In the genomic region with DNA sequence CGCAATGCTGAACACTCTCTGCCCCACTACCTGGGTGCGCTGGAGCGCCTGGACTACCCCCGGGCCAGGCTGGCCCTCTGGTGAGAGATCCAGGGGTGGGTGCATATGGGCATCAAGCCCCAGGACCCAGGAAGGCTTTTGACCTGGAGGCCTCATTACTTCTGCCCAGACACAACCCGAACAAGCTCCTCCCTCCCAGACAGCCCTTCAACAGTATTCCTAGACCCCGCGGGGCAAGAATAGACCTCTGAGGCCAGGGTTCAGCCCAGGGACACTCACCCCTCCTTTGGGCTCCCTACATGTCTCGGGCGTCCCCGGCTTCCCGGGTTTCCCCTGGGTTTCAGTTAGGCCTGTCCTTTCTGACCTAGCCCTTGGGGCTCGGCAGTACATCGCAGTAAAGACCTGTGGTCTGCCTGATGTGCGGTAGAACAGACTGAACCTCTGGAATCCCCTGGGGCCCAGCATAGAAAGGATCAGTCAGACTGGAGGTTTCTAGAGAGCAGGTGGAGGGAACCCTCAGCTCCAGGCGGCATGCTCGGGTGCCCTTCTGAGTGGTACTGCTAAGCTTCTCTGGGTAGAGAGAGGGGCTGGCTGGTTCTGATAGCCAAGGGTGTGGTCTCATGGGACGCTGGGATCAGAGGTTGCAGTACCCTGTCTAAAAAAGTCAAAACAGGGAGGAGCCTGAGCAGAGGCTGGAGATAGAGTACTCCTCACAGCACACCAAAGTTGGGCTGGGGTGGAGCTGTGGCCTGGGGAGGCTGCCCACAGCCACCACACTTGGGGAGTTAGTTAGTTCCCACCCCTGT, we compare ENCODE assay signal across 8 mouse cellular contexts. TPM values are rescaled to one million over a fixed set of nuclear protein-coding genes. Genes with fewer than 3 reads are reported as not detected.
DNase-seq lines count a peak whose midpoint lies in the region; ATAC-seq and TF ChIP-seq lines count a peak whose summit lies in the region.

No protein-coding gene starts in this region.

- H3K27ac ChIP-seq in kidney, embryonic 14.5 days (ENCODE audit: low read depth, low read length): 0 out of 2 replicates have a peak overlapping the region, but pooled peaks have one; percentile 14
- H3K27ac ChIP-seq in bone marrow macrophage, adult 2 months (ENCODE audit: insufficient read depth, low read depth, low read length): no peak overlapping the region
- peak overlapping the region; percentile 66; the same call in 1 of the 2 replicates for H3K27ac ChIP-seq in intestine, embryonic 14.5 days (ENCODE audit: low read depth)
- H3K27ac ChIP-seq in stomach, embryonic 14.5 days (ENCODE audit: low read length): no peak overlapping the region

- no peak for TF ChIP-seq POLR2A in bone marrow macrophage, adult 2 months (IDR thresholded peaks at IDR 0.05; ENCODE audit: borderline replicate concordance, low read depth, low read length)

- H3K4me2 ChIP-seq in kidney, embryonic 14.5 days (replicated peaks; ENCODE audit: low read depth, low read length): peak overlapping the region; percentile 95
- peak overlapping the region; percentile 97 for H3K4me2 ChIP-seq in intestine, embryonic 14.5 days (ENCODE audit: low read length)
- H3K4me2 ChIP-seq in stomach, embryonic 14.5 days (replicated peaks; ENCODE audit: low read depth, low read length): peak overlapping the region; percentile 93

- DNase-seq in kidney, postnatal 25 days: no peak
- peak; percentile 61 for DNase-seq in gastrocnemius, postnatal 25 days
- DNase-seq in intestine, embryonic 14.5 days (ENCODE audit: low spot score): peak; percentile 77
- no peak for DNase-seq in left cerebral cortex, adult 18-20 months (ENCODE audit: low spot score in 2 of 2)

- WGBS in kidney, embryonic 14.5 days: 3% methylated on average over 17 of the region's 17 CpGs
- WGBS in intestine, embryonic 14.5 days: 3% methylated on average over 17 of the region's 17 CpGs
- WGBS in stomach, embryonic 14.5 days: 3% methylated on average over 17 of the region's 17 CpGs

- H3K36me3 ChIP-seq in kidney, embryonic 14.5 days (ENCODE audit: control insufficient read depth, insufficient read depth, low read length): no peaks in the 10 kb centered on the region
- H3K36me3 ChIP-seq in intestine, embryonic 14.5 days (ENCODE audit: control insufficient read depth, insufficient read depth, low read length): 0 out of 2 replicates have a peak, but pooled peaks cover 3% of the 10 kb centered on the region
- H3K36me3 ChIP-seq in stomach, embryonic 14.5 days (ENCODE audit: control insufficient read depth, insufficient read depth, low read length): no peaks in the 10 kb centered on the region; the same call in none of the 2 replicates

- H3K4me3 ChIP-seq in kidney, embryonic 14.5 days (ENCODE audit: low read length): peak overlapping the region; percentile 55
- H3K4me3 ChIP-seq in bone marrow macrophage, adult 2 months (ENCODE audit: insufficient read depth, low read length): peak overlapping the region; percentile 64; the same call in 1 of the 2 replicates
- peak overlapping the region; percentile 60 for H3K4me3 ChIP-seq in intestine, embryonic 14.5 days (ENCODE audit: low read depth, low read length)
- H3K4me3 ChIP-seq in stomach, embryonic 14.5 days (ENCODE audit: low read depth, low read length): peak overlapping the region; percentile 57

- peak; percentile 29 for ATAC-seq in kidney, embryonic 14.5 days (ENCODE audit: low FRiP score, low TSS enrichment)
- ATAC-seq in intestine, embryonic 14.5 days (replicated peaks; ENCODE audit: low FRiP score, low TSS enrichment, low read depth): peak; percentile 6; the same call in 1 of the 2 replicates
- peak; percentile 81 for ATAC-seq in megakaryocyte progenitor cell, adult 5-6 weeks (replicated peaks; ENCODE audit: poor library complexity)
- peak; percentile 76; the same call in 1 of the 2 replicates for ATAC-seq in stomach, embryonic 14.5 days (ENCODE audit: insufficient number of reproducible peaks, insufficient read depth, low FRiP score, low read depth)

- peaks cover 4% of the 10 kb centered on the region; the same call in 1 of the 2 replicates for H3K4me1 ChIP-seq in kidney, embryonic 14.5 days (ENCODE audit: control insufficient read depth, insufficient read depth, low read length)
- peaks cover 20% of the 10 kb centered on the region for H3K4me1 ChIP-seq in bone marrow macrophage, adult 2 months (ENCODE audit: control insufficient read depth, insufficient read depth, low read length)
- no peaks in the 10 kb centered on the region; the same call in 1 of the 2 replicates for H3K4me1 ChIP-seq in intestine, embryonic 14.5 days (replicated peaks; ENCODE audit: control insufficient read depth, insufficient read depth, low read length)
- H3K4me1 ChIP-seq in stomach, embryonic 14.5 days (ENCODE audit: control insufficient read depth, insufficient read depth, low read length): peaks cover 4% of the 10 kb centered on the region; the same call in 1 of the 2 replicates

- TF ChIP-seq CTCF in bone marrow macrophage, adult 2 months (IDR thresholded peaks at IDR 0.05; ENCODE audit: low read depth, low read length): no peak

- H3K9ac ChIP-seq in kidney, embryonic 14.5 days (ENCODE audit: low read depth, low read length): peak overlapping the region; percentile 65
- peak overlapping the region; percentile 56 for H3K9ac ChIP-seq in intestine, embryonic 14.5 days (ENCODE audit: low read length)
- H3K9ac ChIP-seq in stomach, embryonic 14.5 days (replicated peaks; ENCODE audit: low read depth, low read length): peak overlapping the region; percentile 64

- no peaks in the 10 kb centered on the region for H3K27me3 ChIP-seq in kidney, embryonic 14.5 days (ENCODE audit: control insufficient read depth, insufficient read depth, low read length)
- H3K27me3 ChIP-seq in intestine, embryonic 14.5 days (replicated peaks; ENCODE audit: control insufficient read depth, insufficient read depth, low read length): no peaks in the 10 kb centered on the region
- H3K27me3 ChIP-seq in stomach, embryonic 14.5 days (ENCODE audit: control insufficient read depth, insufficient read depth, low read length): no peaks in the 10 kb centered on the region

- H3K9me3 ChIP-seq in kidney, embryonic 14.5 days (ENCODE audit: control insufficient read depth, low read length): no peaks in the 10 kb centered on the region
- H3K9me3 ChIP-seq in intestine, embryonic 14.5 days (ENCODE audit: control insufficient read depth, low read length): no peaks in the 10 kb centered on the region
- H3K9me3 ChIP-seq in stomach, embryonic 14.5 days (ENCODE audit: control insufficient read depth, low read depth, low read length): no peaks in the 10 kb centered on the region

RNA-seq across cellular contexts. Expression of a gene that starts 0.9 kb away (rescaled TPM):
- polyA plus RNA-seq in kidney, embryonic 14.5 days (2014; fragmentation: Nextera tagmentation; extraction: Ambion mirVana): 8.9 and 15.6 TPM in 2 replicates
- polyA plus RNA-seq in bone marrow macrophage, adult 2 months (2012; ENCODE audit: insufficient read depth, insufficient read length, missing spikeins): 7.9 and 10.1 TPM in 2 replicates
- 10 to 100 TPM in 1 of 2 experiments, 1 to 10 TPM in 1; 8.5 to 10.6 TPM for total RNA-seq in gastrocnemius, postnatal 25 days (2021)
- 20.2 and 22.4 TPM in 2 replicates for polyA plus RNA-seq in intestine, embryonic 14.5 days (2014; fragmentation: Nextera tagmentation; extraction: Ambion mirVana)
- total RNA-seq in megakaryocyte progenitor cell, adult 5-6 weeks (2015): 13.0 and 13.9 TPM in 2 replicates
- total RNA-seq in megakaryocyte progenitor cell, adult 5-6 weeks (2017): 7.7 and 10.8 TPM in 2 replicates
- polyA plus RNA-seq in stomach, embryonic 14.5 days (2014; fragmentation: Nextera tagmentation; extraction: Ambion mirVana): 23.6 and 28.1 TPM in 2 replicates
- total RNA-seq in left cerebral cortex, adult 18-20 months (2021): 1 to 10 TPM; 7.4 to 9.9 TPM

RNA-seq across cellular contexts. Expression of a gene that starts 19.2 kb away (rescaled TPM):
- 43.8 and 79.9 TPM in 2 replicates for polyA plus RNA-seq in kidney, embryonic 14.5 days (2014; fragmentation: Nextera tagmentation; extraction: Ambion mirVana)
- 49.8 and 50.6 TPM in 2 replicates for polyA plus RNA-seq in bone marrow macrophage, adult 2 months (2012; ENCODE audit: insufficient read depth, insufficient read length, missing spikeins)
- total RNA-seq in gastrocnemius, postnatal 25 days (2021): 10 to 100 TPM; 10.3 to 14.7 TPM
- polyA plus RNA-seq in intestine, embryonic 14.5 days (2014; fragmentation: Nextera tagmentation; extraction: Ambion mirVana): 50.0 and 64.3 TPM in 2 replicates
- 34.4 and 47.6 TPM in 2 replicates for total RNA-seq in megakaryocyte progenitor cell, adult 5-6 weeks (2015)
- total RNA-seq in megakaryocyte progenitor cell, adult 5-6 weeks (2017): 81.5 and 107 TPM in 2 replicates
- 64.3 and 67.2 TPM in 2 replicates for polyA plus RNA-seq in stomach, embryonic 14.5 days (2014; fragmentation: Nextera tagmentation; extraction: Ambion mirVana)
- total RNA-seq in left cerebral cortex, adult 18-20 months (2021): 10 to 100 TPM; 84.6 to 94.6 TPM

RNA-seq across cellular contexts. Expression of a gene that starts 50.0 kb away (rescaled TPM):
- 27.3 and 29.2 TPM in 2 replicates for polyA plus RNA-seq in kidney, embryonic 14.5 days (2014; fragmentation: Nextera tagmentation; extraction: Ambion mirVana)
- 27.7 and 37.4 TPM in 2 replicates for polyA plus RNA-seq in bone marrow macrophage, adult 2 months (2012; ENCODE audit: insufficient read depth, insufficient read length, missing spikeins)
- total RNA-seq in gastrocnemius, postnatal 25 days (2021): 10 to 100 TPM; 20.9 to 26.0 TPM
- polyA plus RNA-seq in intestine, embryonic 14.5 days (2014; fragmentation: Nextera tagmentation; extraction: Ambion mirVana): 26.7 and 26.9 TPM in 2 replicates
- total RNA-seq in megakaryocyte progenitor cell, adult 5-6 weeks (2015): 12.7 and 13.7 TPM in 2 replicates
- total RNA-seq in megakaryocyte progenitor cell, adult 5-6 weeks (2017): 15.8 and 20.5 TPM in 2 replicates
- polyA plus RNA-seq in stomach, embryonic 14.5 days (2014; fragmentation: Nextera tagmentation; extraction: Ambion mirVana): 20.8 and 24.6 TPM in 2 replicates
- total RNA-seq in left cerebral cortex, adult 18-20 months (2021): 10 to 100 TPM; 48.1 to 49.6 TPM

Comparison
In these comparisons a context has a peak if more than half of its experiments do, and no peak if none do; other contexts are left out.
1. ATAC-seq: peak in every context shown above with its lines; median percentile 81 in megakaryocyte progenitor cell, adult 5-6 weeks; 76 in stomach, embryonic 14.5 days; 29 in kidney, embryonic 14.5 days; 6 in intestine, embryonic 14.5 days.
2. H3K27ac ChIP-seq: peak in kidney, embryonic 14.5 days (single experiment) and intestine, embryonic 14.5 days (single experiment); none in bone marrow macrophage, adult 2 months (single experiment) and stomach, embryonic 14.5 days (single experiment).
3. DNase-seq: peak in gastrocnemius, postnatal 25 days (single experiment) and intestine, embryonic 14.5 days (single experiment); none in kidney, postnatal 25 days (0 of 2) and left cerebral cortex, adult 18-20 months (0 of 2).
4. Peak in every context shown above with its lines, with median percentiles within 50 percentile points of each other: H3K4me2 ChIP-seq, H3K4me3 ChIP-seq and H3K9ac ChIP-seq.